Mouse (Mus musculus) forebrain, embryonic 11.5 days (tissue): Measurements from ENCODE around the gene Gm10490. TPM values are rescaled to one million over a fixed set of nuclear protein-coding genes. Genes with fewer than 3 reads are reported as not detected.
A peak's percentile ranks its signal among the peaks of the same experiment; 100 is the strongest.

ENCODE experiments used
- ATAC-seq: fragments of 200-750 bp; cut with Nextera tagmentation; replicated peaks from 2 replicates; pipeline ENCODE4 v1.8.0; 2017; ENCODE audit warnings: moderate TSS enrichment; ENCODE audit not compliant: low FRiP score
- DNase-seq: peaks from one replicate; pipeline ENCODE4 v3.0.0-alpha.2; 2017; ENCODE audit warnings: low spot score
- H3K27ac ChIP-seq: fragments of 300-500 bp; sonication (generic); 2 replicates; pipeline ENCODE4 v1.5.1; 2014; ENCODE audit warnings: low read depth, low read length
- H3K27me3 ChIP-seq: fragments of 300-500 bp; sonication (generic); 2 replicates; pipeline ENCODE4 v1.6.1; 2014; ENCODE audit warnings: mild to moderate bottlenecking, low read length, mixed read lengths; ENCODE audit not compliant: control insufficient read depth, insufficient read depth
- H3K36me3 ChIP-seq: fragments of 300-500 bp; sonication (generic); 2 replicates; pipeline ENCODE4 v1.6.1; 2014; ENCODE audit warnings: mild to moderate bottlenecking, low read length, moderate library complexity, mixed read lengths; ENCODE audit not compliant: control insufficient read depth, insufficient read depth
- H3K4me1 ChIP-seq: fragments of 300-500 bp; sonication (generic); replicated peaks from 2 replicates; pipeline ENCODE4 v1.6.1; 2014; ENCODE audit warnings: low read length, mixed read lengths; ENCODE audit not compliant: control insufficient read depth, insufficient read depth
- H3K4me2 ChIP-seq: fragments of 300-500 bp; sonication (generic); 2 replicates; pipeline ENCODE4 v1.6.1; 2014; ENCODE audit warnings: low read depth, mild to moderate bottlenecking, low read length, moderate library complexity, mixed read lengths; ENCODE audit not compliant: severe bottlenecking
- H3K4me3 ChIP-seq: fragments of 300-500 bp; sonication (generic); 2 replicates; pipeline ENCODE4 v1.5.1; 2014; ENCODE audit warnings: low read depth, low read length
- H3K9ac ChIP-seq: fragments of 300-500 bp; sonication (generic); 2 replicates; pipeline ENCODE4 v1.6.1; 2014; ENCODE audit warnings: low read length
- H3K9me3 ChIP-seq: fragments of 300-500 bp; sonication (generic); 2 replicates; pipeline ENCODE4 v1.6.1; 2016; ENCODE audit warnings: low read length, mixed read lengths; ENCODE audit not compliant: control insufficient read depth
- WGBS: fragments of 180-500 bp; shearing (Covaris S2); extraction: QIAGEN DNeasy Blood & Tissue Kit; methylation state at CpG from one replicate; pipeline ENCODE4 v1.1.7; 2014; 5-methylcytosine and 5-hydroxymethylcytosine counted together
- polyA plus RNA-seq: library from polyadenylated mRNA; unstranded; fragments of >200 nt; fragmentation: Nextera tagmentation; extraction: Ambion mirVana; gene quantifications from 2 replicates; pipeline ENCODE4 v1.2.1, GENCODE M21; 2014

Gm10490 gene
- polyA plus RNA-seq, 1 experiment from 2014 or later, result not detected

- Histone ChIP-seq H3K9me3 (no peaks in the 10 kb centered on the region), H3K36me3 (no peaks in the 10 kb centered on the region; the same call in 1 of the 2 replicates), H3K9ac (peak overlapping the region; percentile 45; the same call in 1 of the 2 replicates), H3K27ac (no peak overlapping the region), H3K27me3 (no peaks in the 10 kb centered on the region), H3K4me2 (peak overlapping the region; percentile 91), H3K4me1 (peaks cover 3% of the 10 kb centered on the region; the same call in 1 of the 2 replicates), H3K4me3 (peak overlapping the region; percentile 41)
- ATAC-seq (peak; percentile 25; the same call in 1 of the 2 replicates), DNase-seq (no peak)
- 21% methylated on average over 21 of the region's 21 CpGs for WGBS
These were observed 30.8 kb upstream of the Gm10490 start for GRCm38 (mm10) chrX:7878495-7878894.

GRCm38 (mm10) chrX:7879819-7880218 lies 29.5 kb upstream of the Gm10490 start:
- peak; percentile 79 for DNase-seq

GRCm38 (mm10) chrX:7883841-7884567 lies 25.3 kb upstream of the Gm10490 start, which contains the start of gene Slc35a2:
Gene Slc35a2, plus strand, starts transcription at chrX:7884028.
- 19% methylated on average over 45 of the region's 49 CpGs for WGBS
- H3K36me3 ChIP-seq, result no peaks in the 10 kb centered on the region
- peak within 1 kb of the TSS; percentile 53 for H3K4me3 ChIP-seq
- peak within 1 kb of the TSS; percentile 61 for H3K4me2 ChIP-seq
- no peaks in the 10 kb centered on the region for H3K9me3 ChIP-seq
- peak within 1 kb of the TSS; percentile 74 for H3K27ac ChIP-seq
- ATAC-seq (peak; percentile 89), DNase-seq (peak; percentile 83)
- H3K4me1 ChIP-seq, result peaks cover 3% of the 10 kb centered on the region; the same call in 1 of the 2 replicates
- no peaks in the 10 kb centered on the region for H3K27me3 ChIP-seq
- peak within 1 kb of the TSS; percentile 40 for H3K9ac ChIP-seq

More at GRCm38 (mm10) chrX:7879819-7880218, 29.5 kb upstream of the Gm10490 start:
- no peaks in the 10 kb centered on the region for H3K27me3 ChIP-seq
- no peak overlapping the region for H3K9ac ChIP-seq
- H3K27ac ChIP-seq, result no peak overlapping the region
- peak overlapping the region; percentile 91; the same call in 1 of the 2 replicates for H3K4me2 ChIP-seq
- H3K4me3 ChIP-seq, result peak overlapping the region; percentile 41; the same call in 1 of the 2 replicates
- no peaks in the 10 kb centered on the region for H3K36me3 ChIP-seq
- H3K9me3 ChIP-seq, result no peaks in the 10 kb centered on the region
- peaks cover 3% of the 10 kb centered on the region; the same call in 1 of the 2 replicates for H3K4me1 ChIP-seq
- peak; percentile 63 for ATAC-seq
- 19% methylated on average over 11 of the region's 11 CpGs for WGBS

- no peak overlapping the region for H3K27ac ChIP-seq
- 30% methylated on average over 13 of the region's 13 CpGs for WGBS
- no peak for ATAC-seq
These were observed 11.1 kb upstream of the Gm10490 start for GRCm38 (mm10) chrX:7898211-7898610.

GRCm38 (mm10) chrX:7898880-7899874 lies 10.2 kb upstream of the Gm10490 start, which contains the start of the genes Pqbp1 and Timm17b:
Gene Pqbp1, minus strand, starts transcription at chrX:7899269.
Gene Timm17b, plus strand, starts transcription at chrX:7899357.
- no peaks in the 10 kb centered on the region for H3K9me3 ChIP-seq
- no peaks in the 10 kb centered on the region for H3K36me3 ChIP-seq
- H3K9ac ChIP-seq, result peak within 1 kb of the TSS; percentile 58
- DNase-seq, result peak; percentile 87
- no peaks in the 10 kb centered on the region for H3K27me3 ChIP-seq
- peak within 1 kb of the TSS; percentile 50 for H3K4me3 ChIP-seq
- no peaks in the 10 kb centered on the region; the same call in 1 of the 2 replicates for H3K4me1 ChIP-seq
- peak within 1 kb of the TSS; percentile 78 for H3K27ac ChIP-seq
- WGBS, result 17% methylated on average over 62 of the region's 62 CpGs
- peak within 1 kb of the TSS; percentile 51 for H3K4me2 ChIP-seq
- peak; percentile 99 for ATAC-seq

More at GRCm38 (mm10) chrX:7898211-7898610, 11.1 kb upstream of the Gm10490 start:
- Histone ChIP-seq H3K36me3 (no peaks in the 10 kb centered on the region), H3K9me3 (no peaks in the 10 kb centered on the region), H3K9ac (peak overlapping the region; percentile 58; the same call in 1 of the 2 replicates), H3K4me1 (no peaks in the 10 kb centered on the region; the same call in 1 of the 2 replicates), H3K27me3 (no peaks in the 10 kb centered on the region), H3K4me2 (peak overlapping the region; percentile 50), H3K4me3 (peak overlapping the region; percentile 50)
- DNase-seq, result no peak

- no peak overlapping the region for H3K4me3 ChIP-seq
- H3K27ac ChIP-seq, result no peak overlapping the region
- 95% methylated on average over 5 of the region's 5 CpGs for WGBS
- H3K9ac ChIP-seq, result no peak overlapping the region
- no peaks in the 10 kb centered on the region for H3K27me3 ChIP-seq
- no peaks in the 10 kb centered on the region for H3K4me1 ChIP-seq
- H3K4me2 ChIP-seq, result no peak overlapping the region
- no peak for DNase-seq
- no peaks in the 10 kb centered on the region for H3K36me3 ChIP-seq
- no peak for ATAC-seq
- no peaks in the 10 kb centered on the region for H3K9me3 ChIP-seq
These were observed 4.9 kb upstream of the Gm10490 start for GRCm38 (mm10) chrX:7904441-7904840.

- no peaks in the 10 kb centered on the region for H3K27me3 ChIP-seq
- WGBS, result 90% methylated on average over 5 of the region's 5 CpGs
These were observed 1.6 kb upstream of the Gm10490 start, which contains the start of gene Gm10491 for GRCm38 (mm10) chrX:7907735-7908134. Gene Gm10491, minus strand, starts transcription at chrX:7907835.

GRCm38 (mm10) chrX:7910473-7910872 lies 1.1 kb downstream of the Gm10490 start:
- Histone ChIP-seq H3K4me3 (no peak overlapping the region), H3K36me3 (no peaks in the 10 kb centered on the region), H3K4me1 (no peaks in the 10 kb centered on the region), H3K4me2 (no peak overlapping the region), H3K27me3 (no peaks in the 10 kb centered on the region), H3K9me3 (no peaks in the 10 kb centered on the region), H3K9ac (no peak overlapping the region), H3K27ac (no peak overlapping the region)
- no peak for ATAC-seq
- 36% methylated on average over 6 of the region's 6 CpGs for WGBS
- DNase-seq, result no peak

More at GRCm38 (mm10) chrX:7907735-7908134, 1.6 kb upstream of the Gm10490 start, which contains the start of gene Gm10491:
- no peak for DNase-seq
- no peak within 1 kb of the TSS for H3K27ac ChIP-seq
- H3K36me3 ChIP-seq, result no peaks in the 10 kb centered on the region
- H3K4me2 ChIP-seq, result no peak within 1 kb of the TSS
- H3K9me3 ChIP-seq, result no peaks in the 10 kb centered on the region
- no peaks in the 10 kb centered on the region for H3K4me1 ChIP-seq
- no peak for ATAC-seq
- H3K9ac ChIP-seq, result no peak within 1 kb of the TSS
- no peak within 1 kb of the TSS for H3K4me3 ChIP-seq
